Mouse (Mus musculus) embryo, embryonic 11.5 days (tissue): ENCODE measurements around the gene Rhd.
"Not testable (repeated sequence)": the region's sequence is repeated elsewhere in the genome, so short reads cannot be mapped to it uniquely, and the experiment has no call there.

ENCODE experiments used
- DNase-seq: peaks from one replicate; pipeline ENCODE4 v3.0.0-alpha.2; 2012; ENCODE audit warnings: low read depth, low spot score

Gene Rhd

DNA sequence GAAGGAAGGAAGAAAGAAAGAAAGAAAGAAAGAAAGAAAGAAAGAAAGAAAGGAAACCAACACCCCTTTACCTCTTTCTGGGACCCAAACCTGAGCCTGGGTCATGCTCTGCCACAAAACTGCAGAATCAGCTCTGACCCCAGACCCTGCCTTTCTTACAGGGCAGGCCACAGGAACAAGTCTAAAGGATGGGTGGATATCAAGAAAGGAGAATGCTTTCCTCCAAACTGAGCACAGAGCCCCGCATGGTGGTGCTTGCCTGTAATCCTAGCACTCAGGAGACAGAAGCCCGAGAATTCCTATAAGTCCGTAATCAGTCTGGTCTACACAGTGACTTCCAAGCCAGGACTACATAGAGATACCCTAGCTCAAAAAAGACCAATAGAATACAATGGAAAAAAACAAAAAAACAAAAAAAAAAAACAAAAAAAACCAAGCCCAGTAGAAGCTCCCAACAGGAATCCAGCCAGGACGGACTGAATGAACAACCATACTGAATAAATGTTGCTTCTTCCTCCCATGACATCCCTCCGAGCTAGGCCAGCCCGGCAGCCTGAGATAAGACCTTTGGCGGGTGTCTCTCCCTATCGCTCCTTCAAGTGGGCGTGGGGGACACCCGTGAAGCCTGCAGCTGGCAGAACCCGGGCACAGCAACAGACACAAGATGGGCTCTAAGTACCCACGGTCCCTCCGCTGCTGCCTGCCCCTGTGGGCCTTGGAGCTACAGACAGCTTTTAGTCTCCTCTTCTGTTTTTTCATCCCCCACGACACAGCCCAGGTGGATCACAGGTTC is at the start of gene Rhd:
TSS of gene Rhd (plus strand) at position 600 of the 793 bp plus-strand sequence.
- no peak for DNase-seq

DNA sequence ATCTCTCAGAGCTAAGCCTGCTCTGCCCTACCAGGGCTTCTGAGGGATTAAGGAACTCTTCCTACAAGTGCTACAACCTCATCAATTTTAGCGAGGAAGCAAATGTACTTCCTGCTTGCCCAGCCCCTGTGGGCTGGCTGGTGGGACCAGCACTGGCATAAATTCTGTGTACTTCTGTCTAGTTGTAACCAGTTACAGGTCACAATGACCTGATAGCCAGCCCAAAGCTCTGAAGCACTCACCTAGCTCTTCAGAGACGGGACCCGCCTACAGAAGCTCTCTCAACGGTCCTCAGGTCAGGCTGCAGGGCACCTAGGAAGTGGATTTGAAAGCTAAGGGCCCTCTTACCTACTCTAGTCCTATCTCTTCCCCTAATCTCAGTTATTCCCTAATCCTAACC is 46.6 kb upstream of the Rhd start:
- no peak for DNase-seq

DNA sequence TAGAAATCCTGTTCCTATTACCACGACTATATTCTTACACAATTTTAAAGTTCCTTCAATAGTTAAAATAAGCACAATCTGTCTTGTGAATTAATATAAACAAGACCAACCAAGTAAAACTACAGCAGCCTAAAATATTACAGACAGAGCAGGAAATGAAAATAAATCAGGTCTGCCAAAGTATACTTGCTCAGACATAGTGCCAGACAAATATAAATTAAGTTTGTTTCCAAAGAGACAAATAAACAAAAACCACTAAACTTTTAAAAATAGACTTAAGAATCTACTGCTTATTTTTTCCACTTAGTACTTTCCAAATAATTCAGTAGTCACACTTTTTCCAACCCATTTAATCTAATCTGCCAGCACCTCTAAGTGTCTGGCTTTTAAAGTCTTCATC is 43.3 kb upstream of the Rhd start:
- DNase-seq, result no peak

DNA sequence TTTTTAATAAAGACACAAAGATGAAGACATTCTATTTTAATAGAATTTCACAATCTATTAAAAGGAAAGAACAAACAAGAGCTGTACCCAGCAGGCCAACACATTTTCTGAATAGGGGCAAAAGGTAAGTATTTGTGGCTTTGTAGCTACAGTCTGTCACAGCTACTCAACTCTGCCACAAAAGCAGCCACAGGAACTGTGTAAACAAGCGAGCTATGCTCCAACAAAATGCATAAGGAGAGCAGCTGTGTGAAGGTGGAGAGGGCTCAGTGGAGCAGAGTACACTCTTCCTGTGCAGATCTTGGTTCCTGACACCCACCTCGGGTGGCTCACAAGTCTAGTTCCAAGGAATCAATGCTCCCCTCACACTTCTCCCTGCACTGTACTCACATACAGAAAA is 40.8 kb upstream of the Rhd start:
- DNase-seq, result no peak

DNA sequence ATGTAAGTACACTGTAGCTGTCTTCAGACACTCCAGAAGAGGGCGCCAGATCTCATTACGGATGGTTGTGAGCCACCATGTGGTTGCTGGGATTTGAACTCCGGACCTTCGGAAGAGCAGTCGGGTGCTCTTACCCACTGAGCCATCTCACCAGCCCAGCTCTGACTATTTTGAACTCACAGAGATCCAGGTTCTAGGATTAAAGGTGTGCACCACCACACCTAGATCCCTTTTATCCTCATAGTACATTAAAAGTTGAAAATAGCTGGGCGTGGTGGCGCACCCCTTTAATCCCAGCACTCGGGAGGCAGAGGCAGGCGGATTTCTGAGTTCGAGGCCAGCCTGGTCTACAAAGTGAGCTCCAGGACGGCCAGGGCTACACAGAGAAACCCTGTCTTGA is 38.5 kb upstream of the Rhd start:
- not testable (repeated sequence) for DNase-seq

DNA sequence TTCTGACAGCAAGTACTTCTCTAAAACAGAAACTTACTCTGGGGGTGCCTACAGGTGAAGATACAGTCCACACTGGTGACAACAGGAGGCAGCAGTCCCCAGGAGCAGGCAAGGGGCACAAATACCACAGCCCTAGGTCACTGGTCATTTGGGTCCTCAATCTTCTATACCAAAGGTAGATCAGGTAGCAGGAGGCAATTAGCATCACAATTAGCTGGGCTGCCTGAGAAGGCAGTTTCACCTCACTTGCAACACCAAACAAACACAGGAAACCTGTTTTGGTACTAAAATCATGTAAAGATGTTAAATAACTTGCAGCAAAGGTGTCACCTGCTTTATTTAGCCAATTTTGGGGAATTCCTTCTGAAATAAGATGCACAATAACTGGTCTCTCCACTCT is 38.0 kb upstream of the Rhd start:
- DNase-seq, result no peak

DNA sequence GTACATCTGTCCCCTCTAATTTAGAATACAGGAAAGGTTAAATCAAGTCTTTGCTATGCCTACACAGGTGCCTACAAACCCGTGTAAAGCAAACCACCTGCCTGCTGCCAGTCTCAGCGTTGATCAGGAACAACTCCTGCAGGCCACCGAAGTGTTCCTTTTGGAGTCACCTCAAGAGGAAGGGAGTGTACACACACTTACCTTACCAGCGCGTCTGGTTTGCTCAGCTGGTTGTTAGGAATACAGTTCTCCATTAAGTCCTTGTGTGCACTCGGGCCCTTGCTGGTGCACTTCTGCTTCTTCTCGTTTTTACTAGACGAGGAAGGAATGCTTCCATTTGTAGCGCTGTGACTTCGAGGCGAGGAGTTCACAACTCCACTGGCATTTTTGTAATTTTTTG is 36.5 kb upstream of the Rhd start:
- DNase-seq, result no peak

DNA sequence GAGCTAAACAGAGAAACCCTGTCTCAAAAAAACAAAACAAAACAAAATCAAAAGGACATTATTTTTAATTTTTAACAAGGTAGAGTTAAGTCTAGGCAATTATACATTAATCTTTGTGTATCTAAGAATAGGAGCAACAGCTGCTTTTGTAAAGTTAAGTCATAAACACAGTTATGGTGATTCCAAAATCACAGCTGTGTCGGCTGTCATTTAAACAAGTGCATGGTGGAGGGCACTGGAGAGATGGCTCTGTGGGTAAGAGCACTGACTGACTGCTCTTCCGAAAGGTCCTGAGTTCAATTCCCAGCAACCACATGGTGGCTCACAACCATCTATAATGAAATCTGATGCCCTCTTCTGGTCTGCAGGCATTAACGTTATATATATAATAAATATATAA is 32.4 kb upstream of the Rhd start:
- no peak for DNase-seq

DNA sequence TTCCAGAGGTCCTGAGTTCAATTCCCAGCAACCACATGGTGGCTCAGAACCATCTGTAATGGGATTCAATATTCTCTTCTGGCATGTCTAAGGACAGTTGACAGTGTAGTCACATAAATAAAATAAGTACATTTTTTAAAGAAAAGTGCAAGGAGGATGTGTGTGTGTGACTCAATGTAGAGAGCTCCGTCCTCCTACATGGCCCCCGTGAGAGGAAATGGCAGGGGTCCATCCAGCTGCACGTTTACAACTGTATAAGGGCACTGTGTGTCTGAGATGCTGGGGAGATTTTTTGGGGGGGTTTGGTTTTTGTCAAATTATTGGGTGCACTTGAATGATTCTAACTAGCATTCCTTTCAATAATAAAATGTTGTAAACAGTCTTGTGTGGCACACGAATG is 28.9 kb upstream of the Rhd start:
- no peak for DNase-seq

DNA sequence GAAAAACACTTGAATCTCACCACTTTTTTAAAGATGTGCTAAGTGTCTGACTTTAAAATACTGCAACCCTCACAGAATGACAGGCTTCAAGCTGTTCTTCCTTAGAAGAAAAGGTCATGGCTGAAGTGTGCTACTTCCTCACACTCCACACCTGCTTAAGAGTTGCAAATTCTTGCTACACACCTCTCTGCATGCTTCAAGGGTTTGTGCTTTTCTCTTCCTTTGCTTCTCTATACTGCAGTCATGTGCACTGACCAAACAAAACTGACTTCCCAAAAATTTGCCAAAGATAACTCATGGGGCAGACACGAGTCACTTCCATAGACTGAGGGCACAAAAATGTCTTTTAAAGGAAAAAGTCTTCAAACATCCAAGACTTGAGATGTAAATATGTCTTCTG is 26.1 kb upstream of the Rhd start:
- no peak for DNase-seq

DNA sequence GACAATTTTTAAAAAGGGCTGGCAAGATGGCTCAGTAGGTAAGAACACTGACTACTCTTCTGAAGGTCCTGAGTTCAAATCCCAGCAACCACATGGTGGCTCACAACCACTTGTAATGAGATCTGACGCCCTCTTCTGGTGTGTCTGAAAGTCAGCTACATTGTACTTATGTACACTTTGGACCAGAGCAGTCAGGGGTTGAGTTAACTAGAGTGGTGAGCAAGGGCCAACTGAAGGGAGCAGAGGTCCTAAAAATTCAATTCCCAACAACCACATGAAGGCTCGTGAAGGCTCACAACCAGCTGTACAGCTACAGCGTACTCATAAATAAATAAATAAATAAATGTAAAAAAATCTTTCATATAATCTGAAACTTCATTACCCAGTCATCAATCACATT is 25.6 kb upstream of the Rhd start:
- DNase-seq, result not testable (repeated sequence)

DNA sequence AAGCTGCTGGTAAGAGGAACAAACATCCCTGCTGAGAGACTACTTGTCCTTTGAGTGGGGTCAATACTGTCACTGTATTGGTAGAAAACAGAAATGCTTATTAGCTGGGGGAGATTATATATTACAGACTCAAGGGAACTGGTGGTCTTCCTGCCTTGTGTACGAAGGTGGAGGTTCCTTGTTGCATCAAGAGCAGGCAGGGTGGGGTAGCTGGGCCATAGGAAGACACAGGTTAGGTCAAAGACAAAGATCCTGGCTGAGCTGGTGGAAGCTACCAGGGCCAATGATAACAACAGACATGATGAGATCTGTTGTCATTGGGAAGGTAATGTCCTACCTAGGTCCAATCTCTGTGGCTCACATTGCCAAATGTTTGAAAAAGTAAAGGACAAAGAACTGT is 24.1 kb upstream of the Rhd start:
- DNase-seq, result no peak

DNA sequence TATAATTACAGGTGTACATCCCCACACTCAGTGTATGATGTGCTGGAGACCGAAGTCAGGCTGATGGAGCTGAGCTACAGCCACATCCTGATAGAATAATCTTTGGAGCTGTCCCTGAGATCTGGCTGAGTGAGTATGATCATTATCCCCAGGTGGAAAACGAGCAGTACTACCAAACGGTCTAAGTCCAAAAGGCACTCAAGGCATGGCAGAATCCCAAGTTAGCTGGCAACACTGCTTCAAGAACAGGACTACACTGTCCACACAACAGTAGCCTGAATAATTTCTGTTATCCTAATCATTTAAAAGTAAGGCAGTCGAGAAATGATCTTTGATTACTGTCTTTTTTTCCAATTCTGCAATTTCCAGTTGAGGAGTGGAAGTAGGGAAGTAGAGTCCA is 20.8 kb upstream of the Rhd start:
- DNase-seq, result no peak

DNA sequence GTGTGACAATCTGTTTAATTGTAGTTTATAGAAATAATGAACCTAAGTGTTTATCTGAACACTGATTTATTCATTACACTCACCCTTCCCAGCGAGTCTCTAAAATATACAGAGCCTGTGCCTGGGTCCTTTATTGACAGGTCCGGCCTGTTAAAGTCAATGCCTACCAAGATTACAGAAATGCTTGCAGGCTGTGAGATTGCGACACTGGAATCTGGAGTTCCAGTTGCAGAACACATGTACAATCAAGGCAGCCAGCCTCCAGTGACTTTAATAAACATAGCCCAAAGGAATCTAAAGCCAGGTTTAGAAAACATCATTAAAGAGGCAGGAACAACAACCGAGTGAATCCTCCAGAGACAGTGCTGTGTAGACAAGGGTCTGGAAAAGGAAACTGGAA is 16.7 kb upstream of the Rhd start:
- DNase-seq, result no peak

DNA sequence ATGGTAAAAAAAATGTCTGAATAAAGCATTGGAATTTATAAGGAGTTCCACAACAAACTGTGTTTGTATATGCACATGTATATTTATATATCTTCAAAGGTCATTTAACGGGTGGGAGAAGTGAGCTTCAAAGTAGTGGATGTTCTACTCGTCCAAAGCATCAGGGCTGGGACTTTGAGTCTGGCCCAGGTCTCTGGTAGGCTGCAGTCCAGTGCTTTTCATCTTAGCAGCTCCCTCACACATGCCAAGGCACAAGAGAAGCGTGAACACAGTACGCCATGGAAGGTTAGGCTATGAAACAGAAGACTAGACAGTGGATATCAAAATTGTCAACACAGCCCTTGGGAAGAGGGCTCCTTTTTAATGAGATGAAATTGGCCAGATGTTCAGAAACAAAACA is 13.8 kb upstream of the Rhd start:
- DNase-seq, result no peak

DNA sequence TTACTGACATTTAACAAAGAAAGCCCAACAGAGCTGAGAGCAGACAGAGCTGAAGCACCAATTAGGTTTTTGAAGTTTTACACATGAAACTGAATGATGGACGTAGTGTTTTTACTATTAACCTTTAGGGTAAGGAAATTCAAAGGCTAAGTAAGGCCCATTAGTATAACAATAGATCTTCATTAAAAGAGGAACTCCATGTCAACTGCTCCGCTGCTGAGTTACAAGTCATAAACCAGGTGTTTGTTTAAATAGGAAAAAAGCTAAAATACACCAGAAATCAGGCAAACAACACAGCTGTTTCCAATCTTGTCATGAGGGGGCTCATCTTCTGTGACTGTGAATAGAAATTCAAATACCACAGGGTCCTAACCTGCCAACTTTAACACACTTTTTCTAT is 13.1 kb upstream of the Rhd start:
- DNase-seq, result no peak

DNA sequence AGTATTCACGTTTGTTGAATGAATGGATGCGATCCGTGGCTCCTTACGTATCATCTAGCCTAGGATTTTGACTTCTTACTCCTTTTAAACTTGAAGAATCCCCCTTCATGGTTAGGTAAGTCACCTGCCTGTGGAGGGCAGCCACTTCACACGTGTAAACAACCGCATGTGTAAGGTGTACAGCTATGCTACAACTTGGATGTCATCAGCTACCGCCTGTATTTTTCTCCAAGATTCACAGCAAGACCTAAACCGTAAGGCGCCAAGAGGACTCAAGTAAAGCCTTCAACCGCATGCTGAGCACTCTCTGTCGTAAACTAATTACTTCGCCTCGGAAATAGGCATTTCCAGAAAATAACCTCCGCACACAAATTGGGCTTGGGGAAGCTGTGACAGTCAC is 12.5 kb upstream of the Rhd start:
- DNase-seq, result no peak

DNA sequence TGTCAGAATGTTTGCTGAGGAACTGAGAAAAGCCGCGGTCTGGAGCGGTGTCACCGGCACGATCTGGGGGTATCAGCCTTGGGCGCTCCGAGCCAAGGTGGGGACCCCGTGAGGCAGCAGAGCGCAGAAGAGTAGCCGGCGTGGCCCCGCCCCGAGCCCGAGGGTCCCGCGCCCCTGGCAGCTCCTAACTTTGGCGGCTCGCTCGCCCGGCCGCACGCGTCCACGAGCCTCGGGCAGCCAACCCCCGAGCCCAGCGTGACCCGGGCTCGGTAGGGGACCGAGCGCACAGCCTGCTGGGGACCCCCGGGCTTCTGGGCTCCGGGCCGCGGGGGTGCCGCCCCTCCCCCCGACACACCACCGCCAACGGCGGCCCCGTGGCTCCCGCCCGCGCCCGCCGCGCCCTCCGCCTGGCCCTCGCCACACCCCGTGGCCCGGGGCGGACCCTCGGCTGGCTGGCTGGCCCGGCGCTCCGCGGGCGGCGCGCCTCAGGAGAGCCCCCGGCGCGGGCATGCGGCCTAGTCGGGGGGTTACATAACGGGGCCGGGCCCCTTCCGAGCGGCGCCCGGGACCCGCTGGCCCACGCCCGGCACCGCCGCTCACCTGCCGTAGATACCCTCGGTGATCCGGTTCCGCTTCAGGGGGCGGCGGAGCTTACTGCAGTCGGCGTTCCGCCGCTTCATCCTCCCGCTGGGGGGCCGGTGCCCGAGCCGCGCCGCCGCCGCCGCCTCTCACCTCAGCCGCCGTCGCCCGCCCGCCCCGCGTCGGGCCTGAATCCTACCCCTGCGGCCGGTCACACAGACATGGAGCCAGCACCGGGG is 11.7 kb upstream of the Rhd start:
- DNase-seq, result peak; percentile 23

DNA sequence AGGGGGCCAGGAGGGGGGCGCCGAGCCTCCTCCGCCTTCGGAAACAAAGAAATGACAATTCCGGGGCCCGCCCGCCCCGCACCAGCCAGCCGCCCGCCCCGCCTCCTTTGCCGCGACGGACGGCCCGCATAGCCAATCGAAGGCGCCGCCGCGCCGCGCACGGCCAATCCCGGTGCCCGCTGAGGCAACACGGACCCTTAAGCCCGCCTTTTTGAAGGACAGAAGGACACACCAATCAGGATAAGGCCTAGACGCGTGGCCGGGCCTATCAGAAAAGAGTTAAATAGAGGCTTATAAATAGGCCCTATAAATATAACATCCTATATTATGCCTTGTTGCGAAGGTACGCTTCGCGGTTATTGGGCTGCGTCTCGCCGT is 11.1 kb upstream of the Rhd start, which contains the start of gene Maco1:
TSS of gene Maco1 (minus strand) at position 87 of the 378 bp plus-strand sequence.
- peak; percentile 98 for DNase-seq

DNA sequence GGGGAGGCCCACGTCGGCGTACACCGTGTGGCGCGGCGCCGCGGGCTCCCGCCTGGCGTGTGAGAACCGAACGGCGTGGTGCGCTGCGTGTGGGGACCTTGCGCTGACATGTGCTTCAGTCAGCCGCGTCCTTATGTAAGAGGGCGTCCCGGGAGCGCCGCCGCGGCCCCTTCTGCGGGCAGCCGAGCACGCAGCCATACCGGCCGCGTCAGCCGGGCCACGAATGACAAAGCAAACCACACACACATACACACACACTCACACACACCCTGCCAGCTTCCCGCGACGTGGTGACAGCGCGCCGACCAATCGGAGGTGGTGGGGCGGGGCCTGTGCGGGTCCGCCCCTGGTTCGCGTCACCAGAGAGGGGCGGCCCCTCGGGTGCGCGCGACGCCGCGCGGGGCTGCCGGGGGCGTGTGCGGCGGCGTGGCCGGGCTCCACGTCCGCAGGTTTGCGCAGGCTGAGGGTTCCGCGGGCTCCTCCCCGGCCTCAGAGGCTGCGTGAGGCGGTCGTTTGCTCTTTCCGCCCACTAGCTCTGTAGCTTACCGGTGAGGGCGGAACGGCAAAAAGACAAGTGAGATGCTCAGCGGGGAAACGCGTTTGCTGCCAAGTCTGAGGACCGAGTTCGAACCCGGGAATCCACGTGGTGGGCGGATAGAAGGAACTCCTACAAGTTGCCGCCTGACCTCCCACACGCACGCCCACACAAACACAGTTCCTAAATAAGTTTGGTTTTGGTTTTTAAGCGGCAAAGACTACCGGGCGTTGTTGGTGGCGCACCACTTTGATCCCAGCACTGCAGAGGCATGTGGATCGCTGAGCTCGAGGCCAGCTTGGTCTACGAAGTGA is 10.5 kb upstream of the Rhd start:
- peak; percentile 87 for DNase-seq

DNA sequence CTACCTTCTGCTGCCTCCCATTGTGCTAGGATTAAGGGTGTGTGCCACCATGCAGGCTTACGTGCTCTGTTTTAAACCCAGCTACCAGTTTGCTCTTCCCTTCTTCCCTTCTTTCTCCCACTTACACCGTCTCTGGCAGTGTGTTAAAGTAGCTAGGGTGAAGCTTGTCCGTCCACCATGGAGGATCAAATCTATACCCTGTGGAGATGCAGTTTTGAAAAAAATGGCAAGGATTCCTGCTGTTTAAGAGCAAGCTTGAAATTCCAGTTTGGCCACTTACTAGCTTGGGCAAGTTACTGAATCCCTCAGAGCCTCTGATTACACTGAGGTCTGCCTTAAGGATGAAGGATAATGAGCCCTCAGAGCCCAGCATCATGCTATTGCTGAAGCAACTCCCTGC is 9.0 kb upstream of the Rhd start:
- no peak for DNase-seq

DNA sequence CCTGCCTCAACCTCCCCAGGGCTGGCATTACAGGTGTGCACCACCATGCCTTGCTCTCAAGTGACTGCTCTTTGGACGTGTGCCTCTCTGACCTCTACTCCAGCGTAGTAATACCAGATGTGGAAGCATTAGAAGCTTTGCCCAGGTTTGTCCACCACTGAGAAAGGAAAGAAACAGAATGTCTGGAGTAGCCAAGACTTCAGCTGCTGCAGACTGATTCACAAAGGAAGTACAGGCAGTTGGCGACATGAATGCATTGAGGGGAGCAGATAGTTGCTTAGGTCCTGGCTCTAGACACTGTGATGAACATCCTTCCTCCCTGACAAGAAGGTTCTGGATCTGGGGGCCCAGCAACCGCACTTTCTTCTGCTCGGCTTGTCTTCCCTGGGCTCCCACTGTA is 8.3 kb upstream of the Rhd start:
- no peak for DNase-seq
